Mouse (Mus musculus) left cerebral cortex, postnatal 4 days (tissue): ENCODE results near the gene Chpf. TPM values are rescaled to one million over a fixed set of nuclear protein-coding genes. Genes with fewer than 3 reads are reported as not detected.

Experiments
- DNase-seq: peaks from one replicate; pipeline ENCODE4 v3.0.0-alpha.2; 2022
- intact Hi-C: fragments of 180-260 bp; cut with DNase I; formaldehyde crosslinking; loops from one replicate; pipeline ENCODE4 v1.15.1; 2025
- total RNA-seq, 2 experiments: library from RNA; stranded (reverse); gene quantifications; 2 replicates each; pipeline ENCODE4 v1.2.3; 2021

Chpf gene
- total RNA-seq: 10 to 100 TPM; 61.3 to 67.7 TPM

DNA sequence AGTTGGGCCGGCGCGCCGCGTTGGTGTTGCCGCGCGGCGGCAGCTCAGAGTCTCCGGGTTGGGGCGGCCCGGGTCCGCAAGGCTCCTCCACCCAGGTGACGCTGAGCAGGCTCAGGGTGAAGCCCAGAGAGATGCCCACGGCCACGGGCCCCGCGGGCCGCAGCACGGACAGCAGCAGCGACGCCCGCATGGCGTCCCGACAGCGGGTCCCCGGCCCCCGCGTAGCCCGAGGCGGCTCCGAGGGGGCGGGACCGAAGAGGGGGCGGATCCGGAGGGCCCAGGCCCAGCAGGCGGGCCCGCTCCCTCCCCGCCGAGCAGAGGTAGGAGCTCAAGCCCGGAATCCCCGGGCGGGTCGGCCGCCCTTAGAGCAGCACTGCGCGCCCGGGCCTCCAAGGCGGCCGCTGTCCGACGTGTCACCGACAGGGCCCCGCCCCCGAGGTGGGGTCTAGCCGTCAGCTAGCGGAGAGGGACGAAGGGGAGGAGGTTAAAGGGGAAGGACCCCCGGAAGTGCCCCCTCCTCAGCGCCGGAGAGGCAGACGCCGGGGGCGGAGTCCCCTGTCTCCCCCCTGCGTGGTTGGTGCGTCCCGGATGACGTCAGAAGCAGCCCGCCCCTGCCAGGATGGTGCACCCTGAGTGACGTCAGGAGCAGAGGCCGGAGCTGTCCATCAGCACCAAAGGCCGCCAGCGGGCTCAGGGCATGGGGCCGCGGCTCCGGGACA, at the start of gene Chpf, which contains the start of gene Tmem198:
Gene Chpf (minus strand): TSS at position 392 of the 719 bp plus-strand sequence.
Gene Tmem198 (plus strand): TSS at position 617 of the 719 bp plus-strand sequence.
- DNase-seq: peak; percentile 99
- intact Hi-C loops: loop anchor here (5.0 kb wide), 1 partner anchor 118 kb away; no protein-coding TSS in a partner anchor

DNA sequence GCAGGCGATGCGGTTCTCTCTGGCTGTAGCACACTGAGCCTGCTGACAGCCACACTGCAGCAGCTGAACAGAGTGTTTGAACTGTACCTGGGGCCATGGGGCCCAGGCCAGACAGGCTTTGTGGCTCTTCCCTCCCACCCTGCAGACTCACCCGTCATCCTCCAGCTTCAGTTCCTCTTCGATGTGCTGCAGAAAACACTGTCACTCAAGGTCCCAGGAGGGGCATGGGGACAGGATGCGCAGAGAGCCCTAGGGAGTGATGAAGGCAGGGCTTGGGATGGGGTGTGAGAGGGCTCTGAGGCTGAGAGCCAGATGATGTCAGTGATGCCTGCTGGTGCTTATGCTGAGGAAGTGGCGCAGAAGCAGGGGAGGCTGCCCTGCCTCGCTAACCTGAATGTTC, 45.6 kb upstream of the Chpf start:
- intact Hi-C loops: no loop called here
- no peak for DNase-seq

DNA sequence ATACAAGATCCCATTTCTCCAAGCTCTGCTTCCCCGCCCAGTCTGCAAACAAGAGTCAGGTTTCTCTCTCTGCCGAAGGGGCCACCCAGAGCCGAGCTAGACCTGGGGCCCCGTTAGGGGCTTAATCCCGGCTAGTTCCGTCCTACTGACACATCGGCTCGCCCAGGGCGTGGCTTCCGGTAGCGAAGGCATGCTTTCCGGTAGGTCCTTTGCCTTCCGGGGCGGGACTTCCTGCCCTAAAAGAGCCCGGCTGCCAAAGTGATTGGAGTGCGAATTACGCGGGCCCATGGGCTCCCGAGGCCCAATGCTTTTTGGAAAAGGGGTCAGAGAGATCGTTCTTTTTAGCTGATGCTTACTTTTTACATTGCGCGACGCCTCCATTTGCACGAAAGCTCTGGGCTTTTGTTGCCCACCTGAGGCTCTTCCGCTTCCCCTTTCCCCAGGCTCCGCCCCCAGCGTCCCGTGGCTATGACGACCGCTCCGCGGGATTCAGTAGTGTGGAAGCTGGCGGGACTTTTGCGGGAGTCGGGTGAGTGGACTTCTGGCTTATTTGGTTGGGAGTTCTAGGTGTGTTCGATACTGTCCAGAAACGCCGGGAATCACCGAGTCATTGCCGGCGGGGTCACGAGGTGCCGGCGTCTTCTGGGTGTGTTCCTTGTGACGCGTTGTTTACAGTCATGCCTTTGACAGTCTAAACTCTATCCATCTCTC, 42.4 kb upstream of the Chpf start, which contains the start of gene Stk11ip:
Gene Stk11ip (plus strand): TSS at position 209 of the 711 bp plus-strand sequence.
- intact Hi-C loops: no loop called here
- peak; percentile 92 for DNase-seq

- intact Hi-C loops: no loop called here
- DNase-seq: no peak
These were observed 40.5 kb upstream of the Chpf start for GRCm38 (mm10) chr1:75519576-75519975.

DNA sequence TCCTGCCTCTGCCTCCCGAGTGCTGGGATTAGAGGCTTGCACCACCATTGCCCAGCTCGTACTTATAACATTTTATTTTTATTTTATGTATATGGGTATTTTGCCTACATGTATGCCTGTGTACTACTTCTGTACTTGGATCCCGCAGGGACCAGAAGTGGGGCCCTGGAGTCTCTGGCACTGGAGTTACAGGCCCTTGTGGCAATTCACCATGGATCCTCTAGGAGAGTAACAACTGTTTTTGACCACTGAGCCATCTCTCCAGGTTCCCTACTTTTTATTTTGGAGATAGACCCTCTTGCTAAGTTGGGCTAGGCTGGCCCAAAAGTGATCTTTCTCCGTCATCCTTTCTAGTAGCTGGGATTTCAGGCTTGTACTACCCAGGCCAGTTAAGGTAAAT, 39.3 kb upstream of the Chpf start:
- DNase-seq: no peak
- intact Hi-C loops: no loop called here

DNA sequence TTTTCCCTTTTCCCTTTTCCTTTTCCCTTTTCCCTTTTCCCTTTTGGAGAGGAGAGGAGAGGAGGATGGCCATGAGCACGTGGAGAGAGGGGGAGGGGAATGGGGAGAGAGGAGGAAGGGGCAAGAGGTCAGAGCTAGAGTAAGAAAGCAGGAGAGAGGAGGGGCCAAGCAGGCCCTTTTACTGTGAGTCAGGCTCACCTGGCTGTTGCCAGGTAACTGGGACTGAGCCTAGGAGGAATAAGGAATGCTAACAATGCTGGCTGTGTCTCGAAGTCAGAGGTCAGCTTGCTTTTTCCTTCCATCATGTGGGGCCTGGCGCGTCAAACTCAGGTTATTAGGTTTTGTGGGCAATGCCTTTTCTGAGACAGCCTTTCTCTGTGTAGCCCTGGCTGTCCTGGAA, 38.9 kb upstream of the Chpf start:
- no peak for DNase-seq
- intact Hi-C loops: no loop called here

DNA sequence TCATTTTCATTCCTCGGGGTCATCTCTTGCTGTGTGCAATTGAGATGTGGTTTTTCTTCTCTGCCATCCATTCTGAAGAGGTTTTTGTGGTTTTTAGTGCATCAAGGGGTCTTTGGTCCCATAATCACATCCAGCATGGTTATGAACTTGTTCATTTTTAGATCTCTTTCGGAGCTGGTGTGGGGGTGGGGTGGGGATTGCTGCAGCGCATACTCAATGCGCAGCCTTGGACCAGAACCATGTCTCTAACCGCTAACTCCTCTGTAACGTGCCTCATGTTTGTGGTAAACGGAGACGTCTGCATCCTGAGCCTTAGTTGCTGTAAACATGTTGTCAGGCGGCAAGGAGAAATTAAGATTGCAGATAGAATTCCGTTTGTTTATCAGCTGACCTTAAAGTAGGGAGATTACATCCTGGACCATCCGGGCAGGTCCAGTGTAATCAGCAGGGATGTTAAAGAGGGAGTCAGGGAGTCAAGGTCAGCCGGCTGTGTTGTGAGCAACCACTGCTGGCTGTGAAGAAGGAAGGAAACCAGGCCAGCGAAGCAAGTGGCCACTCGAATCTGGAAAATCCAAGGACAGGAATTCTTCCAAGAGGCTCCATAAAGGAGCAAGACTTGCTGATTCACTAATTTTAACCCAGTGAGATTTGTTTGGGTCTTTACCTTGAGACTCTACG, 37.7 kb upstream of the Chpf start:
- DNase-seq: no peak
- intact Hi-C loops: no loop called here

DNA sequence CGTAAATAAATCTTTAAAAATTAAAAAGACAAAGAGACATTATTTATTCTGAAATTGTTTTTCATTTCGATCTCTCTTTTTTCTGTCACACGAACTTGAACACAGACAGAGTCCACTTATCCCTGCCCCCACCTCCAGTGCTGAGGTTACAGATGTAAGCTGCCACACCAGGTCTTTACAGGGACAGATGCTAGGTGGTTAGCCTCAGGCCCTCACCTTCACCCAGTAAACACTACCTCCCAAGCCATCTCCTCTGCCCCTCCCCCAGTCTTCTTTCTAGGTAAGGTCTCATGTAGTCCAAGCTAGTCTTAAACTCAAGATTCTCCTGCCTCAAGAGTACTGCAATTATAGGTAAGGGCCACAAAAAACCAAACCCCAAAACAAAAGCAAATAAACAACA, 33.4 kb upstream of the Chpf start:
- no peak for DNase-seq
- intact Hi-C loops: no loop called here

GRCm38 (mm10) chr1:75511437-75512210, 32.5 kb upstream of the Chpf start:
- DNase-seq: no peak
- intact Hi-C loops: no loop called here

DNA sequence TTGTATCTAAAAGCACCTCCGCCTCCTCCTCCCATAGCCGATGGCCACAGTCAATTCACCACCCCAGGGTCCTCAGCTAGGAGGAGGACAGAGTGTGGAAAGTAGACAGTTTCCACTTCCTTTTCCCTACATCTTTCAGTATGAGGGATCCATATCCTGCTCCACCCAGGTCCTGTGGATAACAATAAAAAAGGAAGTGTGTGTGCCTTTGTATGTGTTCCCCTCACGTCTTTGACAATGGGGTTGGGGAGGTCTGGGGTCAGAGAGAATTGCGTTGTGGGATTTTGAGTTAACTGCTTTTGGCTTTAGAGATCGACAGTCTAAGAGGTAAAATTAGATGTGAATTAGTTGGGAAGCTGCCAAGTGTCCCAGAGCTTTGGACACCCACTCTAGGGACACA, 31.0 kb upstream of the Chpf start:
- intact Hi-C loops: no loop called here
- DNase-seq: no peak

DNA sequence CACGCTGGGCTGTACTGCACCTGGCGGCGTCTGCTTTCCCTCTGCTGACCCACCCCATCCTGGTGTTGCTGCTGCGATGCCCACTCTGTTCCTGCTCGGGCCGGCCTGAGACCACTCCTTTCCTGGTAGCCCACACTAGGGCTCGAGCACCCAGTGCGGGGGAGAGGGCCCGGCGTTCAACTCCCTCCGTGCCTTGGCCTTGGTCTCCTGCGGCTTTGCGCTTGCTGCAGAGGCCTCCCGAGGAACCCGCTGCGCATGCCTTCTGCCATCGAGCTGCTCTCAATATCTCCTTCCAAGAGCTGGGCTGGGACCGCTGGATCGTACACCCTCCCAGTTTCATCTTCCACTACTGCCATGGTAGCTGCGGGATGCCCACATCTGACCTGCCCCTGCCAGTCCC, 30.5 kb upstream of the Chpf start:
- intact Hi-C loops: loop anchor here (10.0 kb wide), 1 partner anchor 45 kb away; no protein-coding TSS in a partner anchor
- no peak for DNase-seq

DNA sequence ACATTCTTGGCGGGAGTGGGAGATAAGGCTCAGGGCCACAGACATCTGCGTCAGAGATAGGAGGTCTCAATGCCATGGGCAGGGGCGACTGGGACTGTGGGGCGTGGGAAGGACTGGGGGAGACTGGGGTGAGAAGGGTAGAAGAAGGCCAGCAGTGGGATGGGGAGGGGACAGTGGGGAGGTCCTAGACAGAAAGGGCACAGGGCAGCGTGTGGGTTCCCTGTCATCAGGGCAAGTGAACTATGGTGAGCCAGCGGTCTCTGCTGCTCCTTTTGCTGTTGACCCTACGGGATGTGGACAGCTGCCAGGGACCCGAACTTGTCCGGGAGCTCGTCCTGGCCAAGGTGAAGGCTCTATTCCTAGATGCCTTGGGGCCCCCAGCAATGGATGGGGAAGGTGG, 27.9 kb upstream of the Chpf start, which contains the start of gene Inha:
Gene Inha (plus strand): TSS at position 72 of the 400 bp plus-strand sequence.
- intact Hi-C loops: loop anchor here (10.0 kb wide), 1 partner anchor 48 kb away; no protein-coding TSS in a partner anchor

GRCm38 (mm10) chr1:75505956-75506831, 27.1 kb upstream of the Chpf start, which contains the start of gene Obsl1:
Obsl1 (minus strand) TSS chr1:75506452.
- intact Hi-C loops: loop anchor here (10.0 kb wide), 1 partner anchor 49 kb away; no protein-coding TSS in a partner anchor
- DNase-seq: peak; percentile 72

More for the DNA sequence above, 27.9 kb upstream of the Chpf start, which contains the start of gene Inha:
- DNase-seq: no peak

GRCm38 (mm10) chr1:75505159-75505955, 26.2 kb upstream of the Chpf start:
- intact Hi-C loops: loop anchor here (10.0 kb wide), 1 partner anchor 49 kb away; no protein-coding TSS in a partner anchor
- peak; percentile 73 for DNase-seq

DNA sequence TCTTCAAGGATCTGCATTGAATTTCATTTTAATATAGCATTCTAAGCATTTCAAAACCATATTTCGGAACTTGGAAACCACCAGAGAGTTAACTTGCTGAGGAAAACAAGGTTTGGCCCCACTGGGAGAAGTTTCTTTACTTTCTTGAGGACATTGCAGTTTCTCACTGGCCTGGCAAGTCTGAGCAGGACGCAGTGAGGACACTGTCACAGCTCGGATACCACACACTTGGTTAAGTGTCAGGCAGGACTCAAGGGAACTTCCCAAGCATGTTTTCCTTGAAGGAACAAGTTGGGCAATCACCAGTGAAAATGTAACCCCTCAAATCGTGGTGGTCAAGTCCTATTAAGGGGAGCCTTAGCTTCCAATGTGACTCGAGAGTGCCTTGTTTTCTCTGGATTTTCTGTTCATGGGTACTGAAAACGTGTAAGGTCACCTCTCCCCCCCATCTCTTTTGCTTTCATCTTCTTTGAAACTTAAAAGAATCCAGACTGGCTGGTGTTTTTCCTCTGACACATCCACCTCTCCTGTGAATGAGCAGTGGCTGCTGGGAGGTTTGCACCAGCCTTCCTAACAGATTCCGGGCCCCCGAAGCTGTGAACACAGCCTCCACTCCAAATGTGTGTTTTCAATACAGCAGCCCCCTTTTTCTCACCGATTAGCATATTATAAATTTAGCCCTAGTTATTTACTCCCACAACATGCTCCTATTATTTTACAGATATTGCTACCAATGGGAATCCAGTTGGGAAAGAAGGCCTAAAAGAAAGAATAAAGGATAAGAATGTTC, 25.3 kb upstream of the Chpf start:
- intact Hi-C loops: loop anchor here (10.0 kb wide), 1 partner anchor 50 kb away; no protein-coding TSS in a partner anchor
- DNase-seq: no peak

DNA sequence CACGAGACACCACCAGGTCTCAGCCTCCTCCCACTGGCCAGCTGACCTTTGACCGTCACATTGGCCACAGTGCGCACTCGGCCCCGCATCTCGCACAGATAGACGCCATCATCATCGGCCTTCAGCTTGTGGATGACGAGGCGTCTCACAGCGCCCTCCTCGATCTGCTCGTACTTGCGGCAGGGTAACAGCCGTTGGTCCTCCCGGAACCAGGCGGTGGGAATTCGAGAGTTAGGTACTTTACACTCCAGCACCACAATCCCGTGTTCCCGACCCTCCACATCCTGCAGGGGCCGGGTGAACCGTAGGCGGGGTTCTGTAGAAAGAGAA, 24.5 kb upstream of the Chpf start:
- intact Hi-C loops: loop anchor here (10.0 kb wide), 1 partner anchor 51 kb away; no protein-coding TSS in a partner anchor
- no peak for DNase-seq

GRCm38 (mm10) chr1:75502945-75503650, 24.0 kb upstream of the Chpf start:
- intact Hi-C loops: loop anchor here (10.0 kb wide), 1 partner anchor 52 kb away; no protein-coding TSS in a partner anchor
- no peak for DNase-seq
